Mouse (Mus musculus) ovary, postnatal 14 days (tissue): Measurements from ENCODE around the gene Mapk8ip1.

Experiments
- DNase-seq: peaks from one replicate; pipeline ENCODE4 v3.0.0; 2022; ENCODE audit warnings: low spot score

Mapk8ip1 gene

GRCm38 (mm10) chr2:92372767-92373436 is 28.2 kb downstream of the Mapk8ip1 start:
- no peak for DNase-seq

- DNase-seq = no peak
Measured at GRCm38 (mm10) chr2:92371971-92372690, 28.9 kb downstream of the Mapk8ip1 start.

- peak; percentile 64 for DNase-seq
Measured at GRCm38 (mm10) chr2:92370821-92371805, 29.9 kb downstream of the Mapk8ip1 start.

- no peak for DNase-seq
Measured at GRCm38 (mm10) chr2:92370375-92370774, 30.7 kb downstream of the Mapk8ip1 start.

- no peak for DNase-seq
Measured at GRCm38 (mm10) chr2:92367383-92368029, 33.6 kb downstream of the Mapk8ip1 start.

GRCm38 (mm10) chr2:92365568-92365967 is 35.5 kb downstream of the Mapk8ip1 start:
- no peak for DNase-seq

GRCm38 (mm10) chr2:92364086-92364485 is 37.0 kb downstream of the Mapk8ip1 start:
- DNase-seq = no peak

- no peak for DNase-seq
Measured at GRCm38 (mm10) chr2:92362571-92363228, 38.4 kb downstream of the Mapk8ip1 start.

GRCm38 (mm10) chr2:92361795-92362194 is 39.3 kb downstream of the Mapk8ip1 start:
- DNase-seq = no peak

- DNase-seq = no peak
Measured at GRCm38 (mm10) chr2:92360893-92361292, 40.2 kb downstream of the Mapk8ip1 start.

GRCm38 (mm10) chr2:92360186-92360823 is 40.8 kb downstream of the Mapk8ip1 start:
- no peak for DNase-seq

- DNase-seq = no peak
Measured at GRCm38 (mm10) chr2:92359301-92359700, 41.8 kb downstream of the Mapk8ip1 start.

- no peak for DNase-seq
Measured at GRCm38 (mm10) chr2:92354224-92354623, 46.8 kb downstream of the Mapk8ip1 start.

GRCm38 (mm10) chr2:92353402-92353801 is 47.7 kb downstream of the Mapk8ip1 start:
- no peak for DNase-seq

- DNase-seq = no peak
Measured at GRCm38 (mm10) chr2:92350686-92351085, 50.4 kb downstream of the Mapk8ip1 start.

GRCm38 (mm10) chr2:92349589-92350425 is 51.3 kb downstream of the Mapk8ip1 start:
- DNase-seq = no peak

- no peak for DNase-seq
Measured at GRCm38 (mm10) chr2:92347191-92347590, 53.9 kb downstream of the Mapk8ip1 start.

GRCm38 (mm10) chr2:92342418-92342817 is 58.6 kb downstream of the Mapk8ip1 start:
- DNase-seq = no peak
